Mouse (Mus musculus): ENCODE results near the gene Prmt2. TPM values are rescaled to one million over a fixed set of nuclear protein-coding genes. Genes with fewer than 3 reads are reported as not detected.

Gene Prmt2
- polyA plus RNA-seq, 1 experiment: 19.6 TPM

DNA sequence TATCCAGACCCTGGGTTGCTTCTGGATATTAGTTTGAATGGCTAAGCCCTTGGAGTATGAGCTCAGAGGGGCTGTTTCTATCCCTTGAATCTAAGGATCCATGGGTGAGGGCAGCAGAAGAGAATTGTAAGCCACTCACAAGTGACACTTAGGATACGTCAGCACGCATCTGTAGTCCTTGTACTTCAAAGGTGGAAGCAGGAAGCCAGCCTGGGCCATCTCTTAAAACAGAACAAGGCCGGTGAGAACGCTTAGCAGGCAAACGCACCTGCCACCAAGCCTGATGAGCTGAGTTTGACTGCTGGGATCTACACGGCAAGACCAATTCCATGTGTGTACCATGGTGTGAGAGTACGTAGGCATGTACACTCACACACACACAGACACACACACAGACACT is 19.6 kb upstream of the Prmt2 start:
- peaks cover 27% of the 10 kb centered on the region for H3K4me1 ChIP-seq
- TF ChIP-seq FLI1 (IDR thresholded peaks at IDR 0.05; ENCODE audit: low read length): no peak
- TF ChIP-seq GATA1 (IDR thresholded peaks at IDR 0.05; ENCODE audit: borderline replicate concordance, low read length): no peak
- H3K36me3 ChIP-seq (replicated peaks; ENCODE audit: low read length): peaks cover under 1% of the 10 kb centered on the region

DNA sequence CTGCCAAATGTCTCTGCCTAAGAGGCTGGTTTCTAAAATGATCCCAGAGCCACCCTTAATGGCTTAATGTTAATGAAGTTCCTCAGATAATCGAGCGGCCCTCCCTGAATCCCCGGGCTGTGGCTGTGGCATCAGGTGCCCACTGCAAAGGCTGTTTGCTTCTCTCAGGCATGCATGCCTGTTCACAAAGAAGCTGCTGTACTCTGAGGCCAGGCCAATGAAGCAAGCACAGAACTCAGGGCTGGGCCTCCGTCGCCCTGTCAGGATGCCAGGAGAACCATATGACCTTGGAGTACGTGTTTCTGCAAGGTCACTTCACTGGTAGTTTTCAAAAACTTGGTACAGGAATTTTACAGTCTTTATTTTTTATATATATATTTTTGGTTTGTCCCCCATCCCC is 18.0 kb upstream of the Prmt2 start:
- Histone ChIP-seq H3K4me3 (replicated peaks) (no peak overlapping the region), H3K4me1 (peaks cover 28% of the 10 kb centered on the region), H3K27me3 (replicated peaks) (peaks cover 9% of the 10 kb centered on the region)

More for the DNA sequence above, 19.6 kb upstream of the Prmt2 start:
- H3K4me3 ChIP-seq (replicated peaks): no peak overlapping the region
- H3K27me3 ChIP-seq (replicated peaks): peaks cover 9% of the 10 kb centered on the region
- no peaks in the 10 kb centered on the region for H3K9me3 ChIP-seq

DNA sequence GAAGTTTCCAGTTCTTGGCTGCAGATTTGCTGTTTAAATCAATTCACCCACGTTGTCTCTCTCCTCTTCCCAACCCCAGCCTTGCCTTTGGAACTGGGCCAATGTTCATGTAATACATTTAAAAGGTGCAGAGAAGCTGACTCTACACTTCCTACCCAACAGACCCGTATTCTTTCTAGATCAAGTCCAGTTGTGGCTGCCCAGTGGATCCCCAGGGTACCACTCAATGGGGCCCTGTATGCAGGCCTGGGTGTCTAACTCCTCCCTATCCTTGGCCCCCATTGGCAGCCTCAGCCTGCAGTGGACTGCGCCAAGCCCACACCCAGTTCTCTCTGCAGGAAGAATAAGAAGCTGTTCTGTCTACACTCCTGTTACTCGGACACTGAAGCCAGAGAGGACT is 15.9 kb upstream of the Prmt2 start, which contains the start of gene S100b:
TSS of gene S100b (plus strand) at position 318 of the 400 bp plus-strand sequence.
- Histone ChIP-seq H3K4me1 (peaks cover 23% of the 10 kb centered on the region), H3K9me3 (no peaks in the 10 kb centered on the region), H3K27me3 (replicated peaks) (peaks cover 15% of the 10 kb centered on the region), H3K4me3 (replicated peaks) (no peak within 1 kb of the TSS), H3K36me3 (replicated peaks; ENCODE audit: low read length) (no peaks in the 10 kb centered on the region)
- TF ChIP-seq GATA1 (IDR thresholded peaks at IDR 0.05; ENCODE audit: borderline replicate concordance, low read length) (no peak), FLI1 (IDR thresholded peaks at IDR 0.05; ENCODE audit: low read length) (no peak)

More for the DNA sequence above, 18.0 kb upstream of the Prmt2 start:
- TF ChIP-seq FLI1 (IDR thresholded peaks at IDR 0.05; ENCODE audit: low read length) (no peak), GATA1 (IDR thresholded peaks at IDR 0.05; ENCODE audit: borderline replicate concordance, low read length) (no peak)
- Histone ChIP-seq H3K36me3 (replicated peaks; ENCODE audit: low read length) (no peaks in the 10 kb centered on the region), H3K9me3 (no peaks in the 10 kb centered on the region)

DNA sequence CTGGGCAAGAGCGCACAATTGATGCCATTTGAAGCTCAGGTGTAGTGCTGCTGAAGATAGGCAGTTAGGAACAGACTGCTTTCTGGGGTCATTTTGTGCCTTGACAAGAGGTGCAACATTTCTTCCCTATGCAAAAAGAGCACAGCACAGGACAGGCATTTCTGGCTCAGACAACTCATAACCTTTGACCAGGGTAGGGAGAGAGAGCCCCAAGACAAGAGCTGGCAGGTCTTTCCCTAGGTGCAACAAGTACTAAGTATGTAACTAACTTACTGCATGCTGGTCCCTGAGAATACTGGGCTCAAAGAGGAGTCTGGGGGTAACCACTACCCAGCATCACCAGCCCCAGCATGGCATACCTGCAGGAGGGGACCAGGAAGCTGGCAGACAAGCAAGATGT is 15.4 kb upstream of the Prmt2 start:
- no peaks in the 10 kb centered on the region for H3K9me3 ChIP-seq
- TF ChIP-seq FLI1 (IDR thresholded peaks at IDR 0.05; ENCODE audit: low read length) (no peak), GATA1 (IDR thresholded peaks at IDR 0.05; ENCODE audit: borderline replicate concordance, low read length) (no peak)
- H3K4me1 ChIP-seq: peaks cover 19% of the 10 kb centered on the region
- H3K4me3 ChIP-seq (replicated peaks): no peak overlapping the region
- peaks cover 19% of the 10 kb centered on the region for H3K27me3 ChIP-seq (replicated peaks)
- no peaks in the 10 kb centered on the region for H3K36me3 ChIP-seq (replicated peaks; ENCODE audit: low read length)

DNA sequence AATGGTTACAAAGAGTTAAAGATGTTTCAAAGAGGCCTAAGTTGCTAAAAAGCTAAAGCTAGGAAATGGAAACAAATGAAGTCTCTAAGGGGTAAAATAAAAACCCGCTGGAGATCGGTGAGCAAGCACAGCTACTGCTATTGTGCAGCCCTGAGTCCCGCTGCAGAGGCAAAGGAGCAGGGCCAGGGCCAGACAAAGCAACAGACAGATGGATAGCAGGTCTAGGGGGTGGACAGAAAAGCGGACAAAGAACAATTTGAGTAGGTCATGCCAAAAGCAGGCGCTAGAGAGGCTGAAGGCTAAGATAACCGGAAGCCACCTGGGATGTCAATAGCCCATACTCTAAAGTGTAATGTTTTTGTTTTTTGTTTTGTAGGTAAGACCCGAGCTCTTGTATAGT is 13.2 kb upstream of the Prmt2 start:
- Histone ChIP-seq H3K9me3 (no peaks in the 10 kb centered on the region), H3K27me3 (replicated peaks) (peaks cover 27% of the 10 kb centered on the region), H3K36me3 (replicated peaks; ENCODE audit: low read length) (no peaks in the 10 kb centered on the region), H3K4me1 (peaks cover 5% of the 10 kb centered on the region), H3K4me3 (replicated peaks) (no peak overlapping the region)
- TF ChIP-seq GATA1 (IDR thresholded peaks at IDR 0.05; ENCODE audit: borderline replicate concordance, low read length): no peak

DNA sequence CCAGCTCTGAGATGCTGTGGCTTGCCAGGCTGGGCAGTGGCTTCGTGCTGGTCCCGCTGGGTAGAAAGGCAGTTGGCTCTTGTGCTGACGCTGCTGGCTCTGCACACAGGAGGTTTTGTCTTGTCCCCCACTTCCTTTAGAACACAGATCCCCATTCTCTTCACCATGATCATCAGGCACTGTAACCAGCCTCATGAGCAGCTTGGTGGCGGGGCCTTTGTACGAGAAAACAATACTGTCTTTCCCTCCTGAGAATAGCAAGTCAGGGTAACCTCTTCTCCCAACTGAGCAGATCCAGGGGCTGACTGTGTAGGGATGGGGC is 10.9 kb upstream of the Prmt2 start:
- Histone ChIP-seq H3K27me3 (replicated peaks) (peaks cover 24% of the 10 kb centered on the region), H3K9me3 (peaks cover 4% of the 10 kb centered on the region; the same call in 1 of the 2 replicates), H3K4me3 (replicated peaks) (no peak overlapping the region), H3K4me1 (peaks cover 5% of the 10 kb centered on the region), H3K36me3 (replicated peaks; ENCODE audit: low read length) (no peaks in the 10 kb centered on the region)
- no peak for TF ChIP-seq FLI1 (IDR thresholded peaks at IDR 0.05; ENCODE audit: low read length)
- TF ChIP-seq GATA1 (IDR thresholded peaks at IDR 0.05; ENCODE audit: borderline replicate concordance, low read length): no peak

DNA sequence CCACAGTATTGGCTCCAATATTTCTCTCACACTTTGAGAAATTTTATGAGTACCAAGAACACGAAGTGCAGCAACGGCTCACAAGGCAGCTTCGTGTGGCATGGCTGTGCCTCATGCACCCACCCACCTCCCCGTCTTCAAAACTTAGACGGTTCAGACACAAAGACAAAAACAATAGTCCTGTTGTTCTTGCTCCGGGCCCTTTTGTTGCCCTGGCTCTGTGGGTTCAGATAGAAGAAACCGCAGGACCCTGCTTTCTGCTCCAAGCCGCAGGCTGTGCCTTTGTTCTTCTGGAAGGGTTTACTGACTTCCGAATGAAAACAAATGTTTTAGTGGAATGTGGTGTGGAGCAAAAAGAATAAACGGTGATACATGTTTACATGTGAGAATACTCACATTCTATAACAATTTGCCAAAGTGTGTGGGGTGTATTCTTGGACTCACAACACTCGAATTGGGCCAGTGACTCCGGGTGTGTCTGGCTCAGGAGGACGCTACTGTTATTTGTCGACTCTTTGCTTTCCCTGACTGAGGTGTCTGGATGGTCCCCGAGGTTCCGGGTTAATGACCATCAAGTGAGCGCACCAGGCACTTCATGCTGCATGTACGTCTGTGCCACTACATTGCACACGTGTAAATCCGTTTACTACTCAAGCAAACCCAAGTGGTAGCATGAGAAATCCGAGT is 10.4 kb upstream of the Prmt2 start:
- no peak overlapping the region for H3K4me3 ChIP-seq (replicated peaks)
- H3K27me3 ChIP-seq (replicated peaks): peaks cover 22% of the 10 kb centered on the region
- peaks cover 8% of the 10 kb centered on the region; the same call in 1 of the 2 replicates for H3K9me3 ChIP-seq
- no peaks in the 10 kb centered on the region for H3K36me3 ChIP-seq (replicated peaks; ENCODE audit: low read length)
- TF ChIP-seq FLI1 (IDR thresholded peaks at IDR 0.05; ENCODE audit: low read length): no peak
- H3K4me1 ChIP-seq: peaks cover 5% of the 10 kb centered on the region

DNA sequence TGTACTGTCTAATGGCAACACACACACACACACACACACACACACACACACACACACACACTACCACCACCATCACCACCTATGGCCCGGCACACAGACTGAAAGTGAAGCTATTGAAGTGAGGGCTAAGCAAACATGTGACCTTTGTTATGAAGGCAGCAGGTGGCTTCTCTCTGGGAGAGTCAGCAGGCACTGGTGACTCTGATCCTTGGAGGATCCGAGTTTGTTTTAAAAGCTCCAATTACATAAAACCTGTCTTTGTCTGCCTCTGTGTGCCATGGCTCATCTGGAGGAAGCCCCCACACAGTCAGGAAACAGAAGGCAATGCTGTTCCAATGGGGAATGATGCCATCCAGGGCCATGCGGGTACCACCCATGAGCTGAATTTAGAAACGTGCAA is 8.9 kb upstream of the Prmt2 start:
- TF ChIP-seq GATA1 (IDR thresholded peaks at IDR 0.05; ENCODE audit: borderline replicate concordance, low read length) (no peak), FLI1 (IDR thresholded peaks at IDR 0.05; ENCODE audit: low read length) (no peak)
- Histone ChIP-seq H3K4me3 (replicated peaks) (no peak overlapping the region), H3K9me3 (peaks cover 8% of the 10 kb centered on the region; the same call in 1 of the 2 replicates)

DNA sequence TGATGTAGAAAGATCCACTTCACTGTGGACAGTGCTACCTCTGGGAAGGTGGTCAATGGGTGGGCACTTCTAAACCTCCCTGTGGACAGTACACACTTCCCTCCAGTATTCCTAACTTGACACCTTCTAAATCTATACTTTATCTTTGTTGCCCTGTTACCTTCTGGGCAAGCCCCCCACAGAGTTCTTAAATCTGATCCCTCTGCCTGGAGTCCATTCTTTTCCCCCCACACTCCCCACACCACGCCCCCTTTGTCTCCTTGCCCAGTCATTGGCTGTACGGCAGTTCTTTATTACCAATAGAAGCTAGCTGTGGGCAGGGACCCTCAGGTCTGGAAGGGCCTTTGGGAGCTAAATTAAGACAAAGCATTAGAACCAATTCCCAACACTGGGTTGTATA is 7.4 kb upstream of the Prmt2 start:
- Histone ChIP-seq H3K4me3 (replicated peaks) (no peak overlapping the region), H3K27me3 (replicated peaks) (peaks cover 27% of the 10 kb centered on the region), H3K4me1 (no peaks in the 10 kb centered on the region; the same call in 1 of the 2 replicates), H3K9me3 (peaks cover 8% of the 10 kb centered on the region; the same call in 1 of the 2 replicates), H3K36me3 (replicated peaks; ENCODE audit: low read length) (no peaks in the 10 kb centered on the region)
- TF ChIP-seq FLI1 (IDR thresholded peaks at IDR 0.05; ENCODE audit: low read length) (no peak), GATA1 (IDR thresholded peaks at IDR 0.05; ENCODE audit: borderline replicate concordance, low read length) (no peak)

More for the DNA sequence above, 8.9 kb upstream of the Prmt2 start:
- H3K36me3 ChIP-seq (replicated peaks; ENCODE audit: low read length): no peaks in the 10 kb centered on the region
- H3K4me1 ChIP-seq: no peaks in the 10 kb centered on the region; the same call in 1 of the 2 replicates
- peaks cover 26% of the 10 kb centered on the region for H3K27me3 ChIP-seq (replicated peaks)

DNA sequence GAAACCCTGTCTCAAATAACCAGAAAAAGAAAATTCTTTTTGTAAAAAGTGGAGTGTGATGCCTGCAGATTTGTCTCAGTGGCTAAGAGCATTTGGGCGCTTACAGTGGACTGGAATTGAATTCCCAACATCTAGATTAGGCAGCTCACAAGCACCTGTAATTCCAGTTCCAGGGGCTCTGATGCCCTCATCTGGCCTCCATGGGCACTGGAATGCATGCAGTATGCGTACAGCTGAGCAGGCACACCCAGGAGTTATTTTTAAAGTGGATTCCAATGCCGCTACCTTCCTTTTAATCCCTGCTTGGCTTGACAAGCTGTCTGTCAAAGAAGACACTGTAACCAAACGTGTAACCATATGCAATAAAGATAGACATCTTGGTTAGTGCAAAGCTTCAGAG is 1.7 kb upstream of the Prmt2 start:
- Histone ChIP-seq H3K36me3 (replicated peaks; ENCODE audit: low read length) (peaks cover 13% of the 10 kb centered on the region), H3K4me1 (peaks cover 22% of the 10 kb centered on the region), H3K4me3 (replicated peaks) (no peak overlapping the region), H3K27me3 (replicated peaks) (peaks cover 10% of the 10 kb centered on the region), H3K9me3 (peaks cover 8% of the 10 kb centered on the region; the same call in 1 of the 2 replicates)
- TF ChIP-seq FLI1 (IDR thresholded peaks at IDR 0.05; ENCODE audit: low read length) (no peak), GATA1 (IDR thresholded peaks at IDR 0.05; ENCODE audit: borderline replicate concordance, low read length) (no peak)
